Mouse (Mus musculus) induced T-regulatory cell, adult 2 months (primary cell): ENCODE results near the gene 9130230L23Rik.

ENCODE experiments used
- DNase-seq: peaks from one replicate; pipeline ENCODE4 v3.0.0-alpha.2; 2012; ENCODE audit warnings: low read depth

9130230L23Rik gene

DNA sequence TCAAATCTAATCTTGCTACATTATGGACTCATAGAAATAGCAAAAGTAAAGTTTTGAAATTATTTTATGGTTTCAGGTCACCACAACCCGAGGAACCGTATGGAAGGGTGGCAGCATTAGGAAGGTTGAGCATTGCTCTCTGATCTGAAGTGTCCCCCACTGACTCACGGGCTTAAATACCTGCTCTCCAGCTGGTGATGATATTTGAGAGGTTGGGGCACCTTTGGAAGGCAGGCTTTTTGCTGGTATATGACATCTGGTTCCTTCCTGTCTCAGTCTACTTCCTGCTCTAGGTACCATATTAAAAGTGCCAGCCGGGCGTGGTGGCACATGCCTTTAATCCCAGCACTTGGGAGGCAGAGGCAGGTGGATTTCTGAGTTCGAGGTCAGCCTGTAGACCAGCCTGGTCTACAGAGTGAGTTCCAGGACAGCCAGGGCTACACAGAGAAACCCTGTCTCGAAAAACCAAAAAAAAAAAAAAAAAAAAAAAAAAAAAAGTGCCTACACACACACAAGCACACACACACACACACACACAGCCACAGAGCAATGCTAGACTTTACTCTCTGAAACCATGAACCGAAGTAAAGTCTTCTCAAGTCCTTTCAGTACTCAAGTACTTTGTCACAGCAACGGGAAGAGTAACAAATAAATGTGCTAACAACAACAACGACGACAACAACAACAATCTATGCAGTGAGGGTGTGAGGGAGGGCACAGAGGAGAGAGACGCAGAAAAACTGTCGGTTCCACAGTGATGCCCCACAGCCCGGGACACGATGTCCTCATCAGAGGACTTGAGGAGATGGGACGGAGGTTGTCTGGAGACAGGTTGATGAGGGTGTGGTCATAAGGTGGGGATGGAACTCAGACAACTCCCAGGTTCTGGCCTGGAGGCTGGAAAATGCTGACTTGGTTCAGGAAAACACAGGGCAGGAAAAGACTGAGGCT is 49.7 kb downstream of the 9130230L23Rik start:
- DNase-seq: peak; percentile 72

DNA sequence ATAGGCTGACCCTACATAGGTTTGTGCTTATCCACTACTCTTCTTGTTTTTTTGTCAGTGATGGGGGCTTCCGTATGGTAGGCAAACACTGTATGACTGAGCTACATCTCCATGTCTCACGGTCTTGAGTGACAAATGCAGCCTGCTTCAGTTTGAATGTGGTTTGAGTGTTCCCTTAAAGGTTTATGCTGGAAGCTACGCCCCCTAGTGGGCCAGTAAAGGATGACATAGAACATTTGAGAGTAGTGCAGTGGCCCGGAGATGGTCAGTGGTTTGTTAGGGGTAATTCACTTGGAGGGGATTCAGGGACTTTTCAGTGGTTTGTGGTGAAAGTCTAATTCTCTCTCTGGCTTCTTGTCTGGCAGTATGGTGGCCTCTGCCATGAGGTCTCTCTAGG is 52.6 kb downstream of the 9130230L23Rik start:
- peak; percentile 89 for DNase-seq

DNA sequence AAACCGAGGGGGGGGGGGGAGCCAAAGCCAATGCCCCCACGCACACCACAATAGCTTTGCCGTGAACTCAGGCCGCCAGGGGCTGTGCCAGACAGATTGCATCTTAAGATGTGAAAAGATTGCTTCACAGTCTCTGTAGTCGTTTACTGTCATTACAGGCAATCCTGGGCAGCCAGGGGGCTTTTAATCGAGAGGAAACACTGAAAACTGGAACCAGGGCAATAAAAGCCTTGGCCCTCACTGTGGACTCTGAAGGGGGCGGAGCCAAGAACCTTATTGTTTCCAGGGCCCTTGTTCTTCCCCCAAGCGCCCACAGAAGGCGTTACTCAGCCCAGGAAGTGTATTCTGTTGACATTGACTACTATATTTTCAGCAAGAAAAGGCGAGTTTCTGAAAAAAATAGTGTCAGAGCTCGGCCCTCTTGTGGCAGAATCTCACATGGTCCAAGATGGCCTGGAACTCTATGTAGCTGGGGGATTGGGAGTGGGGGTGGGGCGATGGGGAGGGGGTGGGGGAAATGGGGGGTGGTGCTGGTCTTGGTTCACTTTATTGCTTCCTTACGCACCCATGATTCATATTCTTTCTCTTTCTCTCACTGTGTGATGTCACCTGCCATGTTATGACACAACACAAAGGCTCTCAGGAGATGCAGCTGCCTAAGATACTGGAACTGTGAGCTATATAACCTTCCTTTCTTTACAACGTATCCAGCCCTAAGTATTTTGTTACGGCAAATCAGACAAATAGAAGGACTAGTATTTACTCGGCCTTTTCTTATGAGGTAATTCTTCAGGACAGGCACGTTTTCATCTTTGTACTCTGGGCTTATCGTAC is 53.2 kb downstream of the 9130230L23Rik start:
- peak; percentile 94 for DNase-seq

DNA sequence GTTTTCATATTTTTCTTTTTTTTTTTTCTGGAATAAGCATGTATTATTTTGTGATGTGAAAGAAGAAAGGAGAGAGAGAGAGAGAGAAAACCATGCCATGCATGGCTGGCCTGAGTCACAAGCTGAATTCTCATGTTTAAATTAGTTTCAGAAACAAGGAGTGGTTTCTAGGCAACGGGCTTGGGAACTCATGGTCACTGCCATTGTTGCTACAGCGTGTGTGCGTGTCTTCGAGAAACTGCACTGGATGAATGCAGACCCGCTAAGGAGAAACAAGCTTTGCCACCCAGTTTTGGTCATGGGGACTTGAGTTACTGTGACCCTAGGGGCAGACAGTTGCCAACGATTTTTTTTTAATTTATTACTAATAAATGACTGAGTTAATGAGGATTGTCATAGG is 53.8 kb downstream of the 9130230L23Rik start:
- peak; percentile 61 for DNase-seq

DNA sequence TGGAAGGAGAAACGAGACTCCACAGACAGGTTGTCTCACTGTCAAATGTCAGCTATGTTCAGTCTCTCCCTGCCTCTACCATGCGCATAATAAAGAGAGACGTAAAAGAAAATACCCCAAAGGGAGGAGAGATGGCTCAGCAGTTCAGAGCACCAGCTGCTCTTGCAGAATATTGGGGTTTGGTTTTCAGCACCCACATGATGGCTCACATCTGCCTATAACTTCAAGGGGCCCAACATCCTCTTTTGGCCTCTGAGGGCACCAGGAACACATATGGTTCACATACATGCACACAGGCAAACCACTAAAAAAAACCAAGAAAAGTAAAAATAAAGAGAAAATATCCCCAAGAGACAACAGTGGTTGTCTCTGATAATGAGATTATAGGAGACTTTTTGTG is 54.3 kb downstream of the 9130230L23Rik start:
- DNase-seq: peak; percentile 56

DNA sequence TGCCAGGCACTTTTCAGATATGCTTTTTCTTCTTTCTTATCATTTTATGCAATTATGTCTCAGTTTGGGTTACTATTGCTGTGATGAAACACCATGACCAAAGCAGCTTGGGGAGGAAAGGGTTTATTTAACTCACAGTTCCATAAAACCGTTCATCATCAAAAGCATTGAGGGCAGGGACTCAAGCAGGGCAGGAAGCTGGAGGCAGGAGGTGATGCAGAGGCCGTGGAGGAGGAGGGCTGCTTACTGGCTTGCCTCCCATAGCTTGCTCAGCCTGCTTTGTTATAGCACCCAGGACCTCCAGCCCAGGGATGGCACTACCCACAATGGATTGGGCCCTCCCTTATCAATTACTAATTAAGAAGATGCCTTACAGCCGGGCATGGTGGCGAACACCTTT is 62.9 kb downstream of the 9130230L23Rik start:
- peak; percentile 24 for DNase-seq

DNA sequence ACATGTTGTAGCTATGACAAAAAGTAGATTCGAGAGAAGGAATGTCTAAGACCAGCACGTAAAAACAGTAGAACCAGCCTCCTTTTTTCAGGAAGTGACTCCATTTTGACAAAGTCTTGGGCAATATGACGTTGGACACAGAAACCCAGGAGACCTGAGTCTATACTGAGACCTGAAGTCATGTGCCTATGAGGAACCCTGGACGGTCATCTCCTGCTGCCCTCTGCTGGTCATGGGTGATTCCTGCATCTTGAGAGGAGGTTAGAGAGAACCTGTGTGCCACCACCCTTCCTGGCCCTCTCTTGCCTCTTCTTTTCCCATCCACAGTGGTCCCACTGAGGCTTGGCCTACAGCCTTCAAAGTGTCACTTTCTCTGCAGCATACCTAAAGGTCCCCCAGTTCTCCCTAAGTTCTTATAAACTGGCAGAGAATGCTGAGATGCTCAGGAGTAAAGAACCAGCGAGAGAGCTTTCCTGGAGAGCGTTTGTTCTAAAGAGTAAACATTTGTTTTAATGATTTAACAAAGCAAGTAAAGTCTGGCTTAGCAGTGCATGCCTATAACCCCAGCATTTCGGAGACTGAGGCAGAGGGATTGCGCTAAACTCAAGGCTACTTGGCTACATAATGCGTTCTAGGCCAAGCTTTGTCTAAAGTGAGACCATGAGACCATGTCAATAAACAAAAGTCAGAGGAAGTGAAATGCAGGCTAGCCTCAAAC is 65.9 kb downstream of the 9130230L23Rik start:
- peak; percentile 93 for DNase-seq

DNA sequence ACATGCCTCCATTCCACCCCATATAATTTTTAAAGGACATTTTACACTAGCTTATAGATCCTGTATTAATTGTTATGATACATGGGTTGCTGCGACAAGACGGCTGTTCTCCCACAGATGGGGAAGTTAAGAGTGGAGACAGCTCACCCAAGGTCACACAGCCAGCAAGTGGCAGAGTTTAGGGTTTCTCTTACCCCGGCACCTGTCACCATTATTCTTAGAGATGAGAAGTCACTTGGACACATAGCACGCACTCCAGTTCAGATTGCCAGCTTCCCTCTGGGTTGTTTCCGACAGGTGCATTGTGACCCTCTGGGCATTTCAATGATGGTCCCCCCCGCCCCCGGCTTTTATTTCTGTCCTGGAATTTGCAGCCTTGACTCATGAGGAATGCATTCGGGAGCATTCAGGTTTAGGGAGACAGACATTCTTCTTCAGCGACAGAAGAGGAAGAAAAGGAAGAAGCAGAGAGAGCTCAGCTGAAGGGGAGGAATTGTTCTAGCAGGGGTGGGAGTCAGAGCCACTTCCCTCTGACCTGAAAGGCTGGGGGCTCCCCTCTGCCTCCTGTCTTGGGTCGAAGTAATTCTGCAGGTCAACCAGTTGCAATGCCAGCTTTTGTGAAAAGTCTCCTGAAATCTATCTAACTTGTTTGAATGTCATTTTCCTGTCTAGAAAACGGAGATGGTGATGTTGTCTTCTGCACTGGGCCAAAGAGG is 66.9 kb downstream of the 9130230L23Rik start:
- peak; percentile 37 for DNase-seq

DNA sequence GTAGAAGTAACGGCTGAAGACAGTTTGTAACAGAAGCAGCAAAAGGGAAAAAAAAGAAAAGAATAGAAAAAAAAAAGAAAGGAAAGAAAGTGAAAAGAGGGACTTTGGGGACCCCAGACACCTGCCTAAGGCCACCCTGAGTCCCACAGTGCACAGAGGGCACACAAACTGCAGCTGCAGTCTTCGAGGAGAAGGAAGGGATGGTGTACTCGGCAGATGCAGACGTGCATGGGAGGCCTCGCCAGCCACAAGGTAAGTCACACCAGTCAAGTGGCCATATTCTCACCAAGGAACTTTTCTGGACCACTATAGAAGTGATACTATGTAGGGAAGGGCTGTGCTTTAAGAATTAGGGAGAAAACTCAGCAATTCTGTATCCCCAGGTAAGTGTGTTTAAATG is 69.3 kb downstream of the 9130230L23Rik start, which contains the start of gene Chrna9:
Gene Chrna9, plus strand, starts transcription at position 139 of the 400 bp plus-strand sequence.
- DNase-seq: no peak

DNA sequence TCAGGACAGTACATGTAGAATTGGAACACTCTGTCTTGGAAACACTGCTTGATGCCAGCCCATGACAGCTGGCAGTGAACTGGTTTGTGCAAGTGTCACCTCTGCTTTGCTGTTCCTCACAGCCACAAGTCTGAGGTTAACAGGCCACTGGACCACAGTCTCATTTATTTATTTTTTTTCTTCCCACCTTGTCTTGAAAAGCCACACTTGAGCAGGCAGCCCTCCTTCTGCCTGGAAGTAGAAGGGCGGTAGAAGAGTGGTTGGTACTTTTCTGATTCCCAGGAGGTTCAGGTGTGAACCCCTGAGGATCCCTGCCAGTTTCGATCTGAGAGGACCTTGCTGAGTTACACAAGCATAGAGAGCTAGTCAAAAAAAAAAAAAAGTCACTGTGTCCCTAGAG is 70.3 kb downstream of the 9130230L23Rik start:
- peak; percentile 33 for DNase-seq

DNA sequence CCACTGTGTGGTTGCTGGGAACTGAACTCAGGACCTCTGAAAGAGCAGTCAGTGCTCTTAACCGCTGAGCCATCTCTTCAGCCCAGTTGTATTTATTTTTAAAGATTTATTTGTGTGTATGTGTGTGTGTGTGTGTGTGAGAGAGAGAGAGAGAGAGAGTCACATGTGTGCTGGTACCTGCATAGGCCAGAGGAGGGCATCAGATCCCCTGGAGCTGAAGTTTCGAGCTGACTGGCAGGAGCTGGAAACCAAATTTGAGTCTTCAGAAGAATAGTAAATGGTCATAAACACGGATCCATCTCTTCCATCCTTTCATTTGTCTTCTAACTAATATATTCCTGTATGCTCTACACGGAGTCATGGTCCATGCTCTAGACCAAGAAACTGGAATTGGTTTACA is 70.8 kb downstream of the 9130230L23Rik start:
- peak; percentile 28 for DNase-seq

DNA sequence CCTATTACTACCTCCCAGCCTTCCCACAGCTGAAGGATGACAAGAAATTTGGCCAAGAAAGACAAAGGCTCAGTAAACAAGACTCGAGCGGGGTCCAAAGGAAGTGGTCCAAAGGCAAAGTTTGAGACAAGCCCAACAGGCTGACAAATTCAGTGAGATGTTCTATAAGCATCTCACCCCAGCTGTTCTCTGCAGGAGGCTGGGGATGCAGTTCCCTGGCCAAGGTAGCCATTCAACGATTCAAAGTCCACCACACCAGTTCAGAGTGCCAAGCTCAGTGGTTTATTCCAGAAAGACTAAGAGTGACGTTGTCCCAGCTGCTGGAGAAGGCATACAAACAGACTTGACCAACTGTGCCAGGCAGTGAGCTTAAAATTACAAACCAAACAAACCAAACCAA is 73.9 kb downstream of the 9130230L23Rik start:
- peak; percentile 52 for DNase-seq
